Mouse (Mus musculus) adrenal gland, adult (tissue): Measurements from ENCODE around the gene Gm11042.

ENCODE experiments used
- DNase-seq, 2 experiments: peaks; one replicate each; pipeline ENCODE4 v3.0.0; 2022 to 2023; ENCODE audit warnings: low spot score in 1 of 2; ENCODE audit not compliant: inconsistent age in 2 of 2

Gm11042 gene

DNA sequence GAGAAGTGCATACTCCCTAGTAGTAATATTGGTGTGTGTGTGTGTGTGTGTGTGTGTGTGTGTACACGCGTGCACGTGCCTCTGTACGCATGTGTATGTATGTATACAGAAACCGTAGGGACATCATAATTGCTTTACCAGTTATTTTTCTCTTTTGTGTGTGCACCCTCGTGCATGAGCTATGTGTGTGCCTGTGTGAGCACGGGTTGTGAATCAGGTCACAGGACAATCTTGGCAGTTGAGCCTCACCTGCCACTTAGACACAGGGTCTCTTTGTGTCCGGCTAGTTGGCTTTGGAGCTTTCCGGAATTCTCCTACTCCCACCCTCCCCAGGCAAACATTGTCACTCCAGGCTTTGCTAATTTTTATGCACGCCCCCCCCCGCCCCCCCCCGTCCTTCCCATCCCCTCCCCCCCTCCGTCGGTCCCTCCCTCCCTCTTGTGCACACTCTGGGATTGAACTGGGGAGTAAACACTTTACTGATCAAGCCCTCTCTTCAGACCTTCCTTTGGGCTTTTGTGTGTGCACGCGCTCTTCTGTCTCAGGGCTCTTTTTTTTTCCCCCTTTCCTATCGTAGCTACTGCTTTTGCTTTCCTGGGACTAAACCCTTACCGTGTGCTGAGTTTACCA is at the start of gene Gm11042:
Gene Gm11042 (minus strand): TSS at position 51 of the 630 bp plus-strand sequence.
- no peak for DNase-seq

DNA sequence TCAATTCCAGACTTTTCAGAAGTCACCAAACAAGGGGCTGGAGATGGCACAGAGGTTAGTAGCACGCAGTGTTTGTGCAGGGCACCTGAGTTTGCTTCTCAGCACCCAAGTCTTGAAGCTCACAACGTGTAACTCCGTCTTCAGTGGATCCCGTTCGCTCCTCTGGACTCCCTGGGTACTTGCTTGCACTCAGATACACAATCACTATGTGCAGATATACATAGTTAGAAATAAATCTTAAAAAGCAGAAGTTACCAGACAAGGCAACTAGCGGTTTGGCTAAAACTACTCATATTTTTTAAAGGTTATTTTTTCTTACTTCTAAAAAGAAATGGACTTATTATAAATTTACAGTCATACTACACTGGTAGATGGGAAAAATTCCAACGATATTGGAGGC is 48.3 kb upstream of the Gm11042 start:
- DNase-seq: no peak

DNA sequence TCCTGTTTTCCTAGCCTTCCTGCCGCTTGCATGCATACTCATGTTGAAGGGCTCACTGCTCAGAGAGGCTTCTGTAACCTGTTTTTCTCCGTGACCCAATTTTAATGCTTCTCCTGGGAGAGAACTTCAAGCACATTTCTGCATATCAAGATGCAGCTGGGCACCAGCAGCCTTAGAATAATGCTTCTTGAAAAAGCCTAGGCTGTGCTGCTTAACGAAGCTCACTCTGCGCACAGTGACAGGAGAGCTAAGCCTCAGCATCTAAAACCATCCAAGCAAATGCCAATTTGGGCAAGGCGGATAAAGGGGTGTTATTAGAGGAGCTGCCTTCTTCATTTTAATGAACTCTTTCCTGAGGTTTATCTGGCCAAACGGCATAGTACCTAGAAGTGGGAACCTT is 46.9 kb upstream of the Gm11042 start:
- DNase-seq: no peak

DNA sequence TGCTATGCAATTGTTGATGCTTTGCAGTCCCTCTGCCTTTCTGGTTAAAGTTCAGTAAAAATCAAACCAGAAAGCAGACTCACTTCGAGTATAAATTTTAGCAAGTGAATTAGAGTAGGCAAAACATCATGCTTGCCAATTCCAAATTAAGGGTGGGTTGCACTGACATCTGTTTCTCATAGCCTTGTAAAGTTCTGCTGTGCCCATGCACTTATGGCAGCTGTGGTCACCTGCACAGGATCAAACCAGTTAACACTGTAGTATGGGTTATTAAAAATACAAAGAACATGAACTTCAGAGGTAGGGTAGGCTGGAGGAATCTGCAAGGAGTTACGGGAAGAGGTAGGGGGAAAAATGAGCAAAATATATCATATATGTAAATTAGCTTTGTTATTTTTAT is 46.3 kb upstream of the Gm11042 start:
- DNase-seq: no peak

DNA sequence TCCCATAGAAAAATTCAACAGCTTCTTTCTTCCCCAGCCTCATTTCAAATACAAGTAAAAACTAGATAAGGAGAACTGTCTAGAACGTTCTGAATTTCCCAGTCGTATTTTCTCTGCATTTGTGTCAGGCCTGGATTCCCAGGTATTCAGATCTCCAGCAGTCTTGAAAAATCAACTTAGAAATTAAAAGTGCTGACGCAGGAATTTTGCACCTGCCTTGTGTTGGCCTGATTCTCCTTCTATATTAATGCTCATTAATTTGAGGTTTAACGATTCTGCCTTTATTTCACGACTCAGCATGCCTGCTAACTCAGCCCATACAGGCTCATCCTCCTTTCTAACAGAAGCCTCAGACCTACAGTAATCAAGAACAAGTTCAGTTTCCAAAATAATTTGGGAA is 43.6 kb upstream of the Gm11042 start:
- DNase-seq: no peak

DNA sequence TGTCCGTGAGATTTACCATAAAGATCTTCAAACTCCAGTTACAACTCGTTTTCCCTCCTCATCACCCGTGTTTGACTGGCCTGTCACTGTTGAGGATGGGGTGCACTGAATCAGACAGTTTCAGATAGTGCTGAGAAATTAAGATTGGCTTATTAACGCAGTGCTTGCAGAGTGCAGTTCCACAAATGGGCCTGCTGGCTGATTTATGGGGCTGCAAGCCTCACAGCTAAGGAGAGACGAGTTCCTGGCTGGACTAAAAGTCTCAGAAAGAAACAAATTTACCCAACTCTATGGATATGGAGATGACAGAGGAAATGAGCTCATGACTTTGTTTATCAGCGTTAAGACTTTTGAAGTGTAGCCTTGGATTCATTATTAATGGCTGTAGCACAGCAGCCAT is 41.6 kb upstream of the Gm11042 start:
- no peak for DNase-seq

DNA sequence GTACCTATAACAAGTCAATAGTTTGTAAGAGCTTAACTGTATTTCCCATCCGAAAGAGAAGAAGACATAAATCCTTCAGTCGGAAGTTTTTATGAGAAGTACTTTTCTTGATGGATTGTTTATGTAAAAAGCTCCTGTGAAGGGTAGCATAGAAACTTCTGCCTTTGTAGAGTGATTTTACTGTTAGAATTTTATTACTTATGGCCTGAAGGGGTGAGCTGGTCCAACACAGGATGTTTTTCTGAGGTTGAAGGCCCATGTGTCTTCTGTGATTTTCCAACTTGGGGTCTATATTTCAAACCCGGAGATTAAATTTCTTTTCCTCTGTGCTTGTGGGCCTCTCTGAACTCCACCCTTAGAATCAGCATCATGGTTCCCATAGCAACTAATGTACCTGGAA is 26.5 kb upstream of the Gm11042 start:
- no peak for DNase-seq

DNA sequence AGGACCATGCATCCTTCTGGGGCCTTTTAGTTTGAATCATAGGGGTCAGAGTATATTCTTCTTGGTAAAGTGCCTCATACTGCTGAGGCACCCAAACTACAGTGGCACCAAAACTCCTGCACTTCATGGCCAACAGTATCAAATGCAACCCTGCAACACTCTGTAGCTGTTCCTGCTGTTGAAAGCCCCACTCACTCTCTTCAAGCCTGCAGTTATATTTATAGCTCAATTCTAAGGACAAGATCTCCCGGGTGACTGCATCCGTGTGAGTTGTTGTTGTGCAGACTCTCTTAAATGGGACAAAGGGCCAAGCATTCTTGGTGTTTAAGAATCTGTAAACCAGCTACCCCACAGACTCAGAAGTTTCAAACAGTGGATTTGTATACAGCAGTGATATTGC is 23.9 kb upstream of the Gm11042 start:
- no peak for DNase-seq

DNA sequence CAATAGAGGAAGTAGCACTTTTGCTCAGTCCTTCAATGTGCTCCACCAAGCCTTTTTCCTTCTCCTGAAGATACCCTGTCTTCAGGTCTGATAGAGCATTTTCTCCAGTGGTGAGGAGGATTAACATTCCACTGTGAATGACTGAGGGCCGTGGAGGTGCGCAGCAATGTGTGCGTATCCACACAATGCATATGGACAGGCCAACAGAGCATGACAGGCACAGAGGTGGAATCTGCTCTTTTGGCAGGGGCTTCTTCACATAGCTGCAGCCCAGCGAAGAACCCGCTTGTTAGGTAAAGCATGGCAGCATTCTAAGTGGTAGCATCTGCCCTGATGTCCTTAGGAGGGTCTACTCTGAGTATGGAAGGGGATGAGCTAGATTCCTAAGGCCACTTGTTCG is 17.5 kb upstream of the Gm11042 start:
- DNase-seq: no peak

DNA sequence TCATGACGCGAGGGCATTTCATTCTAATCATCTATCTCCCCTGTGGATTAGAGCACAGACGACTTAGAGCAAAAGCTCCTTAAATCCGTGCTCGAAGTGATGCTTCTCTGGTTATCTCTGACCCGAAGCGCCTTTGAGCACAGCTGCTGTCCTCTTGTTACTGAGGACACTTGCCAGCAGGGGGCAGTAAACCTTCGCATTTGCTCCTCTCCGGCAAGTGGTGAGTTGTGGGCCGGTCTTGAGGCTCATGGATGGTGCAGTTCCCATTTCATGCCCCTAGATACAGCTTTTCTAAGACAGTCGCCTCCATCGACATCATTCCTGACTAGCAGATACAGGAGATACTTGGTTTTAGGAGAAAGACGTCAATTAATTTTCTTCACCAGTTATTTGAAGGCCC is 16.8 kb upstream of the Gm11042 start:
- DNase-seq: peak; percentile 51 to 86

DNA sequence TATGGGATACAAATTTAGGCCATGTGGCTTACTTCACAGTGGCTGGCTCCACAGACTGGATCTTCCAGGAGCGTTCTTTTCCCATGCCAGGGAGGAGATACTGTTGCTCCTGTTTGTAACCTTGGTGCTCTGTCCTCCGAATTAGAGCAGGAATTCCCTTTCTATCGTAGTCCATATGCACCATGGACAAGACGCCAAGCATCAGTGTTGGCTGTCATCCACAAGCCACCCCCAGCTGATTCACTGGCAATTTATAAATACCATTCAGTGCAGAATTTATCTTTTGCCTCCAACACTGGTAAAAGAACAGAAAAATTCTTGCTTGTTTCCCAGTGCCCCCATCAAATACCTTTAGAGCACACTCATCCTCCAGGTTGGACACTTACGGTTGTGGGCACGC is 13.6 kb upstream of the Gm11042 start:
- no peak for DNase-seq

DNA sequence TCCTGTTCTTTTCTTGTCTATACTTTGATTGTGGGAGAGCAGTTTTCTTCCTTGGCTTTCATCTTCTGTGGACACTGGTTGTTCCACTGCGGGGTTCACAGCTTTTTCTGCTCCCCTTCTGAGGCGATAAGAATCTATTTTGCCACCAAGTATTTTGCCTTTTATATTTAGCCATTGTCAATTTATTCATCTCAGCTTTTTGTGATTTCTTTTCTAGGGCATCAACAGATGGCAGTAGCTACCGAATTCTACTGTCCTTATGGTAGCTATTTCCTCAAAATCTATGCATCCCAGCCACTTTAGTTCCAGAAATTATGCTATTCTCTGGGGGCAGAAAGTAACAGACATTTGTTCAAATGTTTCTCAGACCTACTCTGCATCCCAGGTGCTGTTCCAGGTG is 10.4 kb upstream of the Gm11042 start:
- no peak for DNase-seq

DNA sequence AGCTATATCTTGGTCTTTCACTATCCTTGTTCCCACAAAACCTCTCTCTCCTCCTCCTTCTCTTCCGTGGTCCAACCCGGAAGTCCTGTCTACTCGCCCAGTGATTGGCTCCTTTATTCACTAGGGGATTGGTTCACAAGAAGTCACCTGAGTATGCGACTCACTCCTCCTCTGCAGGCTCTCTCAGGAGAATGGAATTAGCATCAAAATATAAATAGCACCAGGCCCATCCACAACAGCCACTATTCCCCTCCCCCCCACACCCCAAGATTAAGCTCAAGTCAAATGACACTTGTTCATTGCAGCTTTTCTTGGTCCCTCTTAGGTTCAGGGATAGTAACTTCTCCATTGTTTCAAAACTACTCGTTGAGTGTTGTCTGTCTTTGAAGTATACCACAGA is 5.8 kb upstream of the Gm11042 start:
- no peak for DNase-seq

DNA sequence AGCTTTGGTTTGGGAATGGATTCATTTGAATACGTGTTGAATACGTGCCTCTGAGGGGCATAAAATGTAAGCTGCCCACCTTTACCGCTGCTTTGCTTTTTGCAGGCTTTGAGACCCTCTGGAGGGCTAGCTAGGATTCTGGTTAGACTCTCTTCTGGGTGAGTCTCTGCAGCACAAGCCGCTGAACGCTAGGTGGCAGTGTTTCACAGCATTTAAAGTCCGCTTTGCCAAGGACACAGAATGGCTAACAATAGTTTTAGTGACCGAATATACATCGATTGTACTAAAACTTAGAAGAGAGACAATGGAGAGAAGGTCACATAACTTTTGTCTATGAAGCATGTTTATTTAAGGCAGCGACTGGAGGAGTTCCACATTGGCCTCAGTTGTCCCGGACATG is 4.1 kb upstream of the Gm11042 start:
- peak; percentile 39 to 85 for DNase-seq

DNA sequence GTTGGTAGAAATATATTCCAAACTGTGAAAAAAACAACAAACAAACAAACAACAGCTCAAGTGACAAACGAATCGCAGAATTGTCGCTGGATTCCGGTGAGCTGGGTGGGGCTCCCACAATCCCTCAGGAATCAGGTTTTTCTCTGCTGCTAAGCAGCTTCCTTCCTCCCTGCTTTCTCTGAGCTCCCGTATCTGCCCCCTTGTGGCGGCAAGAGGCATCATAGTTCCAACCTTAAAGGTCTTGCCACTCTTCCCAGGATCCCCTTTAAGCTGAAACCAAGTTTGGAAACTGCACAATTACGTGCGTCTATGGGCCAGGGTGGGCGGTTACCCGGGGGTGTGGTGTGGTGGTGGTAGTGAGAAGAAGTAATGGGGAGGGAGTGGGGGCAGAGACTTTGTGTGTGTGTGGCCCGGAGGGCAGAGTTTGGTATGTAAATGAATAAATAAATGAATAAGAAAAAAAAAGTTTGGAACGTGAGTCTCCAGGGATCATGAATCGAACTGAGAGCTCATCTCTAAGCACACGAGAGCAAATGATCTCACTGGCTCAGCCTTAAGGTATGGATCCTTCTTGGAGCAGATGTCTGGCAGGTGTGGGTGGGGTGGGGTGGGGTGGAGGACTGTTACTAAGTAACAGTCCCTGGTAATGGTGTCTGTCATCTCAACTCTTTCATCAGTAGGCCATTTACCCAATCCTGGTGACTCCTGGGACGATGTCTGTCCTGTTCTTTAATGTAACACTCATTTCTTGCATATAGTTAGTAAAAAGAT is 980 bp upstream of the Gm11042 start:
- peak; percentile 72 to 89 for DNase-seq

DNA sequence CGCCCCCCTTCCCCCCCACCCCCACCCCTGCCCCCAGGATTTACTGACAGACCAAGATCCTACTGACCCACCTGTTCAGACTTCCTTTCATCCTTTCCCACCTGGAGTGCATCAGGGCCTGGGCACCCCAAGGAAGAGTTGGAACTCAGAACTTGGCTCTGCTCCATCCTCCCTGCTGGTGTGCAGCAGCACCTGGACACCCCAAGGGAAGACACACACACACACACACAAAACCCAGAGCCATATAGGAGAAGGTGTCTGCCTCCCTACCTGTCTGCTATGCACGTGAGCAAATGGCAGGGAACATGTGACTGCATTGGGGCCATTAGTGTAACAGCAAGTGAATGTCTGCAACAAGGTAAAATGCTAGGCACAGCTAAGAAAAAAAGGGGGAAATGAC is 973 bp downstream of the Gm11042 start:
- DNase-seq: no peak

DNA sequence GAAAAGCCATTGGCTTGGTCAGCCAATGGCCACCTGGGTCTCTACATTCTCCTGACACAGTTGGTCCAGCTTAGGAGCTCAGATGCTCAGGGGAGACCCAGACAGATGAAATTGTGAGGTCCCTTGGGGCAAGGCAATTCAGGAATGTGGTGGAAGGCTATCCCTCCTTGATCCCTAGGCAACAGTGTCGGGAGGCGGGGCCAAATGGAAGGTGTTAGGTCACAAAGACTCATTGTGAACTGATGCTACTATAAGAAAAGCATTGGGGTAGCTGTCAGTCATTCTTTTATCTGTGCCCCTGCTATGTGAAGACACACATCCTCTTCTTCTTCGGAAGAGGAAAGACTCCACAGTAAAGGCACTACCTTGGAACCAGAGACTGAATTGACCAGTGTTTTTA is 3.6 kb downstream of the Gm11042 start:
- DNase-seq: no peak

DNA sequence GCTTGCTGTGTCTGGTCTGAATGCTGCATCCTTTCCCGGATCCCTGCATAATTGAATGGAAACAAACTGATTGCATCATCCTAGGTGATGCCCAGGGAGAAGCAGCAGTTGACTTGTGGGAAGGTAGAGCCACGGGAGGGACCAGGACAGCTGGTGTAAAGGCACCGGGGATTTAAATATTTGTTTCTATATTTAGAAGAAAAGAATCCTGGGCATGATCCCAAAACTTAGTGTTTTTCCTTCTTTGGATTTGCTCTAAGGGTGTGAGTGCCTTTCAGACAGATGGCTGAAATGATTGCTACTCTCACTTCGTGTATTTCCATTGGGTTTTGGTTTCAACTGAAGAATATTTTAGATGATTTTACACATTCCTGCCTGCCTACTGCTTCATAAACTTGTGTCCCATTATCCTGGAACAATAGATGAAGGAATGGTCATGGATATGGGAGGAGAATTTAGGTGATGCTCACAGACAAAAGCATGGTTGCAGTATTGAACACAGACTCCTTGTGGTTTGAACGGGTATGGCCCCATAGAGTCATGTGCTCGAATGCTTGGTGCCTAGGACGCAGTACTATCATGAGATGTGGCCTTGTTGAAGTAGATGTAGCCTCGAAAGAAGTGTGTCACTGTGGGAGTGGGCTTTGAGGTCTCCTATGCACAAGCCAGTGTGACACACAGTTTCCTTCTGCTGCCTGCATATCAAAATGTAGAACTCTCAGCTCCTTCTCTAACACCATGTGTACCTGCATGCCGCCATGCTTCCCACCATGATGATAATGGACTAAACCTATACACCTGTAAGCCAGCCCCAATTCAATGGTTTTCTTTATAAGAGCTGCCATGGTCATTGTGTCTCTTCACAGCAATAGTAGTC is 12.5 kb downstream of the Gm11042 start:
- no peak for DNase-seq

DNA sequence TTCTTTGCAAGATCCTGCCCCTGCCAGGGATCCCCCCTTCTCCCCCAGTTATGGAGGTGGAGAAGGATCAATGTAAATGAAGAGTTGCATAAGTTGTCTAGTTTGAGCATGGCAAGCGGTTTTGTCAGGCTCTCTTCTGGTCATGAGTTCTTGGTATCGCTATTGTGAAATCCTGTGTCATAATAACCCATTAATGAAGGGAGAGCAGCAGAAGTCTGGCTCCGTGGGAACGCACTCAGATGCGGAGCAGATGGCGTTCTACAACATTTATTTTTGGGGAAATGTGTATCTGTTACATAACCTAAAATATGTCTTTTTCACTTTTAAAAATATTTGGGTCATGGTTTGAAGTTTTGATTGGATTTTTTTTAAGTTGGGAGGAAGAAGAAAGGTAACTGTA is 14.6 kb downstream of the Gm11042 start:
- no peak for DNase-seq

DNA sequence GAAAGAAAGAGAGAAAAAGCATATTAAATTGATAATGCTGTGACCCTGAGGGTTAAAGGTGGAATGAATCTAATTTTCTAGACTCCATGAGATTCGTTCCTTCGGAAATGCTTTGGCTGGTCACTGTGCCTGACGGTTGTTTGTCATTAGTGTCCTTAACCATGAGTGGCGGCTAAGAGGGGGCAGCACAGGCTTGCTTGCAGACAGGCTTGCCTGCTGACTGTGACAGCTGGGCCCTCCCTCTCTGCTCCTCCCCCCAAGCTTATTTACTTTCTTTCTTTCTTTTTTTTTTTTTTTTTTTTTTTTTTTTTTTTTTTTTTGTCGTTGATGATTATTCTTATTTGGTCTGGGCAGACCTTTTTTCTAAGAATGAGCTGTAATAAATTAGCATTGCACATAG is 19.8 kb downstream of the Gm11042 start:
- no peak for DNase-seq

DNA sequence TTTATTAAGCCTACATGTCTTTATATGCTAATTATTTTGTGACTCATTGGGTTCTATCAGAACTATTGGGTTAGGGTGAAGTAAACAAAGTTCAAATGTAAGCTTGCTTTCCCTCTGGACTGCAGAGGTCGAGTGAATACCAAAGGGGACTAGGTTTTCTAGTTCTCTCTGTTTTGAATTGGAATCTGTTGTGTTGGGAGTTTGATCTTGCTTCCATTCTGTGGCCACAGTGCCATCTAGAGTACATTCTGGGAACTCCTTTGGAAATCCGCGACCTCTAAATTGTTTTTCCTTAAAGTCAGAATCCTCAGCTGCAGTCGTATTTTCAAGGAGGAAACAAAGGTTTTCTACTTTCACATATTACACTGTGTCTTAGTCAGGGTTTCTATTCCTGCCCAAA is 22.6 kb downstream of the Gm11042 start:
- peak in 1 of 2 experiments; percentile 68 for DNase-seq

DNA sequence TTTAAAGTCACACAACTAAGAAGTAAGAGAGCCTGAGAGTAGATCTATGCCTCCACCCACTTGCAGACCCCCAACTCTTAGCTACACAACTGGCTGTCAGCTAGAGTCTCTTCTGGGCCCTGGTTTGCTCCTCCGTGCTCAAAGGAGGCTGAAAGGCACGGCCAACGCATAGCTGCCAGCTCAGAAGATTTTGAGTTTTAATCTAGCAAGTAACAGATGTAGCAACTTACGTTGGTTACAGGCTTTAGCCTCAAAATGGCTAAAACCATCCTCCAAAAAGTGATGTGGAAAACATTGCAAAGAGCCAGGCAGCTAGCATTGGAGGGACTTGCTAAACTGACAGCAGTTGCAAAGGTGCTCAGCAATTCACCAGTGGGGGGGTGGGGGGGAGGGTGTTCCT is 25.2 kb downstream of the Gm11042 start:
- no peak for DNase-seq
